Mouse (Mus musculus) C2C12 (cell line): ENCODE results near the gene Galns.

Source experiments
- CEBPB ChIP-seq: IDR thresholded peaks from one replicate; pipeline ENCODE4 v1.6.1; 2011; ENCODE audit warnings: low read depth, mild to moderate bottlenecking, control low read depth, moderate library complexity
- CTCF ChIP-seq: IDR thresholded peaks from one replicate; pipeline ENCODE4 v1.5.1; 2011; ENCODE audit not compliant: control insufficient read depth, insufficient read depth, insufficient read length
- FOSL1 ChIP-seq: IDR thresholded peaks from one replicate; pipeline ENCODE4 v1.8.0; 2011; ENCODE audit warnings: mild to moderate bottlenecking, low read length; ENCODE audit not compliant: poor library complexity, insufficient read depth, severe bottlenecking
- MAX ChIP-seq: IDR thresholded peaks from one replicate; pipeline ENCODE4 v1.6.1; 2011; ENCODE audit warnings: mild to moderate bottlenecking, control low read depth
- MYOD1 ChIP-seq: IDR thresholded peaks from one replicate; pipeline ENCODE4 v1.6.1; 2011; ENCODE audit warnings: low read depth; ENCODE audit not compliant: control insufficient read depth, insufficient read length
- MYOG ChIP-seq: IDR thresholded peaks from one replicate; pipeline ENCODE4 v1.6.1; 2011; ENCODE audit not compliant: control insufficient read depth, insufficient read length; ENCODE audit errors: extremely low read depth
- USF1 ChIP-seq: IDR thresholded peaks from one replicate; pipeline ENCODE4 v1.6.1; 2011; ENCODE audit warnings: low read depth, mild to moderate bottlenecking, control low read depth, moderate library complexity

DNA sequence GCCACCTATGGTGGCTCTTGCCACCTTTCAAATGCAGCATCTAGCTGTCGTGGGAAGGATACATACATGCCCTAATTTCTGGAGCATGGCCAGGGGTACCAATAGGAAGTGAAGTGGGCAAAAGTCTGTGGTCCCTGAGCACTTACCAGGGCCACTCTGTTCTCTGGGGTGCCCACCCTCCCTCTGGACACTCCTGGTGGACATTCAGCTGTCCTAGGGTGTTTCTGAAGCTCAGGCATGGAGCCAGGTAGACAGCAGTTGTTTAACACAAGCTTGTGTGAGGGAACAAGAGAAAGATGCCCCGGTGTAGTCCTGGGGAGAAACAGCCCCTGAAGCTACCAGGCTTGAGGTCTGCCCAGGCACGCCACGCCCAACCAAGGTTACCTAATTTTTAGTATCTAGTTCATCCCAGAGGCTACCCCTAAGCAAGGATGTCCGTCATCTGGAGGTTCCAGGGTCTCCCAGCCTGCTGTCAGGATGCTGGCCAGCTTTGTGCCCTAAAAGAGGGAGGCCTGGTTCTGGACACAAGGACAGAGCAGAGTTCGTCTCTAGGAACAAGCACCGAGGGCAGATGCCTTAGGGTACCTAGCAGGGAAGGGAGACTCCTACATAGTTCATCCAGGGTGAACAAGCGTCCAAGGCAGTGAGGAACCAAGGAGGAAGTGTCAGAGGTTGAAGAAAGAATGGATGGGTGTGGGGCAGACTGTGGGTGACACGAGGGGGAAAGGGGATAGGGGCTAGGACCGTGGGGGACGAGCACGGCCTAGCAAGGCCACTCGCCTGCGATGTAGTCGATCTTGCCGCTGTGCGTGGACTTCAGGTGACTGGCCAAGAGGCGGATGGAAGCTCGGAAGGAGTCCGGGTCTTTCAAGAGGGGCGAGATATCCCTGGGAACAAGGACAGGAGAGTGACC is 35.3 kb downstream of the Galns start:
- TF ChIP-seq CTCF (no peak), USF1 (no peak), MAX (no peak), MYOG (no peak), MYOD1 (no peak), CEBPB (no peak), FOSL1 (no peak)
